Mouse (Mus musculus) neutrophil, adult 83 days (primary cell): ENCODE data around the gene Gm21760. TPM values are rescaled to one million over a fixed set of nuclear protein-coding genes. Genes with fewer than 3 reads are reported as not detected.

Source experiments
- total RNA-seq, 2 experiments: library from RNA; stranded (reverse); gene quantifications; one replicate each; pipeline ENCODE4 v1.2.4; 2023

Gm21760 gene
- total RNA-seq = not detected

DNA sequence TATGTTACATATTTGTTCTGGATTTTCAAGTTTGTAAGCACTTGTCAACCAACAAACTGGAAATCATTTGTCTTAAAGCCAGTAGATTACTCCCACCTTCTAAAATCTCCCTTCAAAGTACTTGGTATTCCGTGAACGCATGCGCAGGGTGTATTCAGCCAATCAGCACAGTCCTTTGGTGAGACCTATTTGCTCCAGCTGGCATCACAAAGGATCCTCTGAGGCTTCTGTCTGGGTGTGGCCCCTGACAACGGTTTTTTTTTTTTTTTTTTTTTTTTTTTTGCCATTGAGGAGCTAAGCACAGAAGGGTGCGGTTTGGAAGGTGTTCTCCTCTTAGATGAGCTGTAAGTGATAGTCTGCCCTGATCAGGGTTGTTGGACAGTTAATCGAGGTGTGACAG, at the start of gene Gm21760:
Gm21760 (plus strand) TSS at position 301 of the 400 bp plus-strand sequence.

